Mouse (Mus musculus) spleen, postnatal 36 days (tissue): ENCODE results near the gene Zmym4.

Experiments used
- DNase-seq, 2 experiments: peaks; one replicate each; pipeline ENCODE4 v3.0.0; 2022; ENCODE audit warnings: low spot score in 2 of 2, mixed read lengths in 1 of 2

The Zmym4 gene

DNA sequence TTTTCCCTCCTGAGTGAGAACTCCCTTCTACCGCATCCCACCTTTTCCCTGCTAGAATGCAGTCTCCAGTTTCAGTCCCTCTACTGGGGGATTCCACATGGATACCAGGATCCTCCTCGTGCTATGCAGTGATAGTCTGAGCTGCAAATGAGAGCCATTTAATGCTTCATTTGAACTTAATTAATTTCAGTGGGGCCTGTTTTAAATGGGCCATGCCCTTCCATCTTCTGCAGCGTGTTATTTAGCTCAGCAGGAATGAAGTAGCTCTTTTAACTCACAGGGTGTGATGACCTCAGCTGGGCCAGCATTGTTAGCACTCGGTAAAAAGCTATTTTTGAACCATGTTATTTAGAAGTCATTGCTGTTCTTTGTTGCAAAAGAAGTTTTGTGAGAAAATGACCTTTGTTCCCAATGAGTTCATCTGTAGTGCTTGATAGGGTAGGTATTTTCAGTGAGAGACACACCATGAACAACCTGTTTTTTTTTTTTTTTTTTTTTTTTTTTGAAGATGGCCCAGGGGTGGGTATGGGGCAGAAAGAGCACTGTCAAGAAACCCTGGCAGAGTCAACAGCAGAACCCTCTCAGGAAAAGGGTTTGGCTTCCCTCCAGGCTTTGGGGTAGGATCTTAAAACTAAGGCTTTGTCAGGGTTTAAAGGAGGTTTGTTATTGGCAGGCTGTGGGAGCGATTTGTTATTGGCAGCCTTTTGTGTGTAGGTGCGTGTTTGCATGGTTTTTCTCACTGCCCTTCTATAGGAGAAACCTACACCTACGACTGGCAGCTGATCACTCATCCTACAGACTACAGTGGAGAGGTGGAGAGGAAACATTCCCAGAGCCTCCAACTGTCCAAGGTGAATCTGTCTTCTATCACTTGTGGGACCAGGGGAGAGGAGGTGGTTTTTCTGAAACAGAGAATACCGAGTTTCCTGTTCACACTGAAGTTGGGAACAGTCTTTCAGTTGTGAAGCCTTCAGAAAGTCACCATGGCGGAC, 144.7 kb downstream of the Zmym4 start:
- DNase-seq: no peak

DNA sequence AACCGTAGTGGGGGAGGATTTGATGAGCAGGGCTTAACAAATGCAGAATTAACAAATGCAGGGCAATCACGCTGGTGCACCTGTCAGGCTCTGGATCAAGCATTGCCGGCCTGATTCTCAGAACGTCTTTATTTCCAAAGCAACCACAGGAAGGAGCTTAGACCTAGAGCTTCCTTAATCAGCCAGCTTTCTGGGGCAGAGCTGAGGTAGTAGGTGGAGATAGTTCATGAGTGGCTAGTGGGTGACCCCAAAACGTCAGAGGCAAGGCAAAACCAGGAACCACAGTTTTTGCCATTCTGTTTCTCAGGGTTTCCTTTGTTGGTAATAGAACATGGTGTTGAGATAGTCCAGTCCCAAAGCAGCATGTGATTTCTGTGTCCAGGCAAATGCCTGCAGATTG, 153.1 kb downstream of the Zmym4 start:
- no peak for DNase-seq

- no peak for DNase-seq
Measured at GRCm38 (mm10) chr4:126813212-126813611, 154.7 kb downstream of the Zmym4 start.
